Mouse (Mus musculus) embryonic facial prominence, embryonic 14.5 days (tissue): ENCODE measurements at regions not wholly inside any gene's neighbourhood (a gene's known extent, or its start where the extent isn't known, plus 50 kb on each side); places are given as distances from the start of the nearest gene placed in this dataset.
A peak's percentile ranks its signal among the peaks of the same experiment; 100 is the strongest.

Experiments used
- ATAC-seq: fragments of 200-750 bp; cut with Nextera tagmentation; 2 replicates; pipeline ENCODE4 v1.8.0; 2017; ENCODE audit warnings: low read depth, moderate number of reproducible peaks, moderate TSS enrichment
- DNase-seq: peaks from one replicate; pipeline ENCODE4 v3.0.0-alpha.2; 2015; ENCODE audit warnings: low spot score
- H3K27ac ChIP-seq: fragments of 300-500 bp; sonication (generic); replicated peaks from 2 replicates; pipeline ENCODE4 v1.5.1; 2014; ENCODE audit warnings: low read depth, mild to moderate bottlenecking, low read length, moderate library complexity
- H3K27me3 ChIP-seq: fragments of 300-500 bp; sonication (generic); replicated peaks from 2 replicates; pipeline ENCODE4 v1.6.1; 2014; ENCODE audit warnings: low read length; ENCODE audit not compliant: control insufficient read depth, insufficient read depth
- H3K36me3 ChIP-seq: fragments of 300-500 bp; sonication (generic); 2 replicates; pipeline ENCODE4 v1.6.1; 2014; ENCODE audit warnings: low read length, mixed read lengths; ENCODE audit not compliant: control insufficient read depth, insufficient read depth
- H3K4me1 ChIP-seq: fragments of 300-500 bp; sonication (generic); 2 replicates; pipeline ENCODE4 v1.6.1; 2014; ENCODE audit warnings: antibody characterized with exemption, low read length; ENCODE audit not compliant: control insufficient read depth, insufficient read depth
- H3K4me2 ChIP-seq: fragments of 300-500 bp; sonication (generic); 2 replicates; pipeline ENCODE4 v1.6.1; 2014; ENCODE audit warnings: low read depth, mild to moderate bottlenecking, low read length, moderate library complexity, mixed read lengths
- H3K4me3 ChIP-seq: fragments of 300-500 bp; sonication (generic); 2 replicates; pipeline ENCODE4 v1.5.1; 2014; ENCODE audit warnings: low read depth, mild to moderate bottlenecking, low read length
- H3K9ac ChIP-seq: fragments of 300-500 bp; sonication (generic); 2 replicates; pipeline ENCODE4 v1.6.1; 2014; ENCODE audit warnings: low read depth, mild to moderate bottlenecking, low read length, moderate library complexity, mixed read lengths
- H3K9me3 ChIP-seq: fragments of 300-500 bp; sonication (generic); 2 replicates; pipeline ENCODE4 v1.6.1; 2016; ENCODE audit warnings: low read length; ENCODE audit not compliant: control insufficient read depth
- WGBS: fragments of 180-500 bp; shearing (Covaris S2); extraction: QIAGEN DNeasy Blood & Tissue Kit; methylation state at CpG from one replicate; pipeline ENCODE4 v1.1.7; 2014; 5-methylcytosine and 5-hydroxymethylcytosine counted together

DNA sequence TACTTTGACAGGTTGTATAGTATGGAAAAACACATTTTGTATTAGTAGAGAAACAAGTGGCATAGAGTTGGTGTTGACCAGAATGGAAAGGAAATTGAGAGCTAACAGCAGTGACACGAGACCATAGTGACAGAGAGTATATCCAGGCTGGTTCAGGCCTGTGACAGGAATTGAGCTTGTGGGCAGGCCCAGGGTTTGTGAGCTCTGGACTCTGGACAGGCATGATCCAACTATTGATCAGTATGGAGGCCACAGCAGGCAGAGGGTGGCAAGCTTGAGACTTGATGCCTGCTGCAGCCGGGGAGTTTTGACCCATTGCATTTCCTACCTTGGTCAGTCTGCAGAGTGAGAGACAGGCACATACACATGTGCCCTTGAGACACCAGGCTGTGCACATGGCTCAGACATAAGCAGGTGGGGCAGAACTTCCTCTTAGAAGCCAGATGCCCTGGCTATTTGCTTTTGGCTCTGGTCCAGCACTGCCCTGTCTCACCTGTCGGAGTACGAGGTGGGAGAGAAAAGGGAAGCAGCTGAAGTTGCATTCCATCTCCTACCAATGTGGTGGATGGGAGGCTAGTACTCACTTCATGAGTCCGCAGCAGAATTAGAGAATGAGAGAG, 1006.2 kb upstream of the Cdh20 start:
- no peak overlapping the region for H3K27ac ChIP-seq

DNA sequence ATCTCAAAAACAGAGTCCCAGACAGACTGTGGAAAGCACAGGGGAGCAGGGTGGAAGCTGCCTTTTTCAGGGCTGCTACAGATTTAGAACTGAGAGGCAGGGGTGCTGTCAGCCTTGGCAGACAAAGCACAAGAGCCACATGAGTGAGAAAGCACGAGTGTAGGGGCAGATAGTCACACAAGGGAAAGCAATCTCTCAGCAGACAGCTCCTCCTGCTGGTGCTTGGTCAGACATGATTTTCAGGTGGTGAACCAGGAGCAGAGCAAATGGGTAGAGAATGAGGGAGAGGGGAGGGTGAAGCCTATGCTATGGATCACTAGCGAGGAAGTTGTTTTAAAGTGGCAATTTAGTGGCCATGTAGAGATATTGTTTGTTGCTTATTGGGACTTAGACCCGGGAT, 1005.6 kb upstream of the Cdh20 start:
- H3K9me3 ChIP-seq = no peaks in the 10 kb centered on the region
- no peak overlapping the region for H3K9ac ChIP-seq
- no peak overlapping the region for H3K4me3 ChIP-seq
- 49% methylated on average over 3 of the region's 3 CpGs for WGBS
- ATAC-seq (no peak), DNase-seq (peak; percentile 1)
- no peaks in the 10 kb centered on the region for H3K27me3 ChIP-seq
- no peaks in the 10 kb centered on the region for H3K4me1 ChIP-seq
- no peak overlapping the region for H3K4me2 ChIP-seq
- H3K27ac ChIP-seq = no peak overlapping the region
- no peaks in the 10 kb centered on the region for H3K36me3 ChIP-seq

More for the DNA sequence above, 1006.2 kb upstream of the Cdh20 start:
- no peak for DNase-seq
- Histone ChIP-seq H3K4me2 (no peak overlapping the region), H3K9ac (no peak overlapping the region), H3K4me3 (no peak overlapping the region), H3K27me3 (no peaks in the 10 kb centered on the region), H3K4me1 (no peaks in the 10 kb centered on the region), H3K36me3 (no peaks in the 10 kb centered on the region), H3K9me3 (no peaks in the 10 kb centered on the region)
- 75% methylated on average over 5 of the region's 5 CpGs for whole genome bisulfite sequencing
- ATAC-seq = no peak

DNA sequence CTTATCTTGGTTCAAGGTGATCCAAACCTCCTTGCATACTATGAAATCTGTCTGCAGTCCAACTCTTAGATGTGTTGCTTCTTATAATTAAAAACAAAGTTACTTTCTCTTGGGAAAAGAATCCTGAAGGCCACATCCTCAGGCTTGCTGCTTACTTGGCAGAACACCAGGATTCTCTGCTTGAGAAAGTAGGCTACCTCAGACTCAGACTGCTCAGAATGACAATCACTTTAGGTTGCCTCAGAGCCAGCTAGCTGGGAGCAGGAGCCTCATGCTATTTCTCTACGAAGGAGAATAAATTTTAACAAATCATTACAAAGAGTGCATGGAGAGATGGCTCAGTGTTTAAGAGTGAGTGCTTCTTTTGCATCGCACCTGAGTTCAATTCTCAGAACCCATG, 1001.0 kb upstream of the Cdh20 start:
- no peak overlapping the region for H3K4me3 ChIP-seq
- no peaks in the 10 kb centered on the region for H3K36me3 ChIP-seq
- ATAC-seq (no peak), DNase-seq (no peak)
- no peak overlapping the region for H3K27ac ChIP-seq
- no peaks in the 10 kb centered on the region for H3K4me1 ChIP-seq
- H3K27me3 ChIP-seq = no peaks in the 10 kb centered on the region
- WGBS = 75% methylated on average over 2 of the region's 2 CpGs
- H3K9me3 ChIP-seq = no peaks in the 10 kb centered on the region
- no peak overlapping the region for H3K4me2 ChIP-seq
- H3K9ac ChIP-seq = no peak overlapping the region

DNA sequence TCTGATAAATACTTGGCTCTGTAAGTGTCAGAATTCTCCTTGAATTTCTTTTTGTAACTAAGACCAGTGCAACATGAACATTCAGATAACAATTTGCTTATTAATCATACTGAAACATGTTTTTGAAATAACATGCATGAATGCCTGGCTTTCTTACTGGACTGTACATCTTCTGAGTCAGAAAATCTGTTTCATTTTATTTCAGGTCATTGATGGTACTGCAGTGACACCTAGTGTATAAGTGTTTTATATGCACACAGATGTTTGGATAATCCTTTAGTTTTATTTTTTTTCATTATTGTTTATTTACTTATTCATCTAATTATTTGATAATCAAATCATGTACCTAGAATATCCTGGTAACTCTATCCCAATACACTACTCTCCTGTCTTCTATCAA, 983.6 kb upstream of the Cdh20 start:
- DNase-seq = peak; percentile 30
- H3K9me3 ChIP-seq = no peaks in the 10 kb centered on the region
- no peaks in the 10 kb centered on the region for H3K36me3 ChIP-seq
- no peaks in the 10 kb centered on the region for H3K27me3 ChIP-seq
- no peak overlapping the region for H3K27ac ChIP-seq
- H3K4me1 ChIP-seq = no peaks in the 10 kb centered on the region
- H3K4me3 ChIP-seq = no peak overlapping the region
- H3K9ac ChIP-seq = no peak overlapping the region
- ATAC-seq = no peak
- no peak overlapping the region for H3K4me2 ChIP-seq

DNA sequence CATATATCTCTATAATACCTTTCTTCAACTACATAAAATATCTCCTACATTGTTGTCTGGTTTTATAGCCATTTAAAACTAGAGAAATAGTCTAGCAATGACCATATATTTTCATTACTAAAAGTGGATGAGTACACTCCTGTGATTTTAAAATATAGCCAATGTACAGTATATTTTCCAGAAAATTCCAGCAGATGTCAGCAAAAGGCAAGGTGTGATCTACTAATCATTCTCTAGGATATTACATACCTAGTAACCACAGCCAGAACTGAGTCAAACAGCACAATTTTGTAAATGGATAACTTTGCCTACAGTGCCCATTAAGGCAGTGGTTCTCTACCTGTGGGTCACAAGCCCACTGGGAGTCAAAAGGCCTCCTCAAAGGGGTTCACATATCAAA, 972.0 kb upstream of the Cdh20 start:
- DNase-seq (no peak), ATAC-seq (no peak)
- no peaks in the 10 kb centered on the region for H3K4me1 ChIP-seq
- H3K27ac ChIP-seq = no peak overlapping the region
- H3K9me3 ChIP-seq = no peaks in the 10 kb centered on the region
- no peak overlapping the region for H3K9ac ChIP-seq
- no peaks in the 10 kb centered on the region for H3K27me3 ChIP-seq
- H3K4me3 ChIP-seq = no peak overlapping the region
- H3K4me2 ChIP-seq = no peak overlapping the region
- no peaks in the 10 kb centered on the region for H3K36me3 ChIP-seq

GRCm38 (mm10) chr1:103799343-103799742, 969.0 kb upstream of the Cdh20 start:
- Histone ChIP-seq H3K27me3 (no peaks in the 10 kb centered on the region), H3K4me3 (no peak overlapping the region), H3K4me2 (no peak overlapping the region), H3K9ac (no peak overlapping the region), H3K36me3 (no peaks in the 10 kb centered on the region), H3K4me1 (no peaks in the 10 kb centered on the region), H3K27ac (no peak overlapping the region), H3K9me3 (no peaks in the 10 kb centered on the region)
- ATAC-seq (no peak), DNase-seq (peak; percentile 39)

DNA sequence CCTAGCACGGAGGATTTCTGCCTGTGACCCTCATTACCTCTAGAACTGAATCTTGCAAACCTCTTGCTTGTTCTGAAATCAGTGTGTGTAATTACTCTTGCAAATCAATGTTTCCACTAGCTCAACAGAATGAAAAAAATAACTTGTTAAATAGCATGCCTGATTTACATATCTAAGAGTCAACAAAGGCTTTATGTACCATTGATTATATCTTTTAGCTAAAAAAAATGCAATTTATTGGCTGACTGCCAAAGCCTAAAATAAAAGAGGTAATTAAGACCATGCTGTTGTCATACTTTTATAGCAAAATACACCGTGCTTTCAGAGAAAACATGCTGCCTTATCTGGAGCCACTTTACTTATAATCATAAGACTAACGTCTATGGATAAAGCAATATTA, 950.4 kb upstream of the Cdh20 start:
- no peak overlapping the region for H3K4me3 ChIP-seq
- H3K9ac ChIP-seq = no peak overlapping the region
- no peak overlapping the region for H3K27ac ChIP-seq
- H3K27me3 ChIP-seq = no peaks in the 10 kb centered on the region
- 51% methylated on average over 3 of the region's 3 CpGs for WGBS
- H3K4me1 ChIP-seq = no peaks in the 10 kb centered on the region
- ATAC-seq (no peak), DNase-seq (no peak)
- no peak overlapping the region for H3K4me2 ChIP-seq
- H3K9me3 ChIP-seq = no peaks in the 10 kb centered on the region
- H3K36me3 ChIP-seq = no peaks in the 10 kb centered on the region
